Mouse (Mus musculus): ENCODE data around the gene Fam118b.

The Fam118b gene

GRCm38 (mm10) chr9:35264509-35264908 is 3.1 kb downstream of the Fam118b start:
- no peak for DNase-seq (ENCODE audit: low read depth, low spot score)

- DNase-seq (ENCODE audit: low read depth, low spot score), result no peak
Measured at GRCm38 (mm10) chr9:35263431-35263830, 4.2 kb downstream of the Fam118b start.

- DNase-seq (ENCODE audit: low read depth, low spot score), result no peak
Measured at GRCm38 (mm10) chr9:35262418-35262817, 5.2 kb downstream of the Fam118b start.

GRCm38 (mm10) chr9:35257365-35257764 is 10.2 kb downstream of the Fam118b start:
- no peak for DNase-seq (ENCODE audit: low read depth, low spot score)

- DNase-seq (ENCODE audit: low read depth, low spot score), result no peak
Measured at GRCm38 (mm10) chr9:35249476-35249875, 18.1 kb downstream of the Fam118b start.

GRCm38 (mm10) chr9:35247405-35247804 is 20.2 kb downstream of the Fam118b start:
- DNase-seq (ENCODE audit: low read depth, low spot score), result peak; percentile 41

GRCm38 (mm10) chr9:35239734-35240133 is 27.9 kb downstream of the Fam118b start:
- DNase-seq (ENCODE audit: low read depth, low spot score), result peak; percentile 23

- DNase-seq (ENCODE audit: low read depth, low spot score), result no peak
Measured at GRCm38 (mm10) chr9:35238915-35239571, 28.6 kb downstream of the Fam118b start.

GRCm38 (mm10) chr9:35238371-35238770 is 29.2 kb downstream of the Fam118b start:
- no peak for DNase-seq (ENCODE audit: low read depth, low spot score)

- DNase-seq (ENCODE audit: low read depth, low spot score), result no peak
Measured at GRCm38 (mm10) chr9:35235996-35236395, 31.6 kb downstream of the Fam118b start.

GRCm38 (mm10) chr9:35228671-35229070 is 38.9 kb downstream of the Fam118b start:
- no peak for DNase-seq (ENCODE audit: low read depth, low spot score)

GRCm38 (mm10) chr9:35223466-35223865 is 44.1 kb downstream of the Fam118b start:
- DNase-seq (ENCODE audit: low read depth, low spot score), result no peak

GRCm38 (mm10) chr9:35217963-35218362 is 49.6 kb downstream of the Fam118b start:
- no peak for DNase-seq (ENCODE audit: low read depth, low spot score)

- no peak for DNase-seq (ENCODE audit: low read depth, low spot score)
Measured at GRCm38 (mm10) chr9:35211573-35212511, 55.8 kb downstream of the Fam118b start.

GRCm38 (mm10) chr9:35210542-35211474 is 56.8 kb downstream of the Fam118b start, which contains the start of gene Foxred1:
TSS of gene Foxred1 (minus strand) at chr9:35211055.
- DNase-seq (ENCODE audit: low read depth, low spot score), result peak; percentile 99

- no peak for DNase-seq (ENCODE audit: low read depth, low spot score)
Measured at GRCm38 (mm10) chr9:35204421-35204820, 63.2 kb downstream of the Fam118b start.

- DNase-seq (ENCODE audit: low read depth, low spot score), result no peak
Measured at GRCm38 (mm10) chr9:35203536-35203935, 64.1 kb downstream of the Fam118b start.

GRCm38 (mm10) chr9:35200529-35201060 is 67.0 kb downstream of the Fam118b start:
- peak; percentile 17 for DNase-seq (ENCODE audit: low read depth, low spot score)

- DNase-seq (ENCODE audit: low read depth, low spot score), result peak; percentile 87
Measured at GRCm38 (mm10) chr9:35199772-35200471, 67.7 kb downstream of the Fam118b start, which contains the start of the genes Srpr and Tirap. TSS of gene Srpr (plus strand) at chr9:35200175. TSS of gene Tirap (minus strand) at chr9:35200291.

Measured in A20 (cell line).